Mouse (Mus musculus) liver, embryonic 14.5 days (tissue): ENCODE data around the gene Rhov. TPM values are rescaled to one million over a fixed set of nuclear protein-coding genes. Genes with fewer than 3 reads are reported as not detected.

Experiments used
- ATAC-seq: fragments of 200-750 bp; cut with Nextera tagmentation; 2 replicates; pipeline ENCODE4 v1.8.0; 2017; ENCODE audit warnings: moderate number of reproducible peaks, mild to moderate bottlenecking, moderate library complexity; ENCODE audit not compliant: insufficient read depth
- DNase-seq, 3 experiments: peaks; one replicate each; pipeline ENCODE4 v3.0.0-alpha.2; 2012 to 2013; ENCODE audit warnings: low read depth in 3 of 3, low spot score in 3 of 3
- H3K27ac ChIP-seq: fragments of 300-500 bp; sonication (generic); 2 replicates; pipeline ENCODE4 v1.5.1; 2014; ENCODE audit warnings: moderate library complexity, mild to moderate bottlenecking, control low read depth, inconsistent platforms
- H3K27me3 ChIP-seq: fragments of 300-500 bp; sonication (generic); 2 replicates; pipeline ENCODE4 v1.6.1; 2014; ENCODE audit warnings: mild to moderate bottlenecking, low read length, moderate library complexity; ENCODE audit not compliant: control insufficient read depth, insufficient read depth
- H3K36me3 ChIP-seq: fragments of 300-500 bp; sonication (generic); replicated peaks from 2 replicates; pipeline ENCODE4 v1.6.1; 2014; ENCODE audit warnings: low read depth; ENCODE audit not compliant: control insufficient read depth, insufficient read depth
- H3K4me1 ChIP-seq, 2 experiments: fragments of 200-500 bp in 1 of 2; fragments of 300-500 bp in 1 of 2; sonication (generic) in 1 of 2; replicated peaks; 2 replicates each; pipeline ENCODE4 v1.6.1; 2012 to 2014; ENCODE audit warnings: antibody characterized with exemption in 1 of 2, inconsistent platforms in 1 of 2, low read length in 1 of 2; ENCODE audit not compliant: control insufficient read depth in 2 of 2, insufficient read depth in 2 of 2
- H3K4me2 ChIP-seq: fragments of 300-500 bp; sonication (generic); 2 replicates; pipeline ENCODE4 v1.6.1; 2014; ENCODE audit warnings: low read depth, mild to moderate bottlenecking, control low read depth, moderate library complexity
- H3K4me3 ChIP-seq, 2 experiments: fragments of 200-500 bp in 1 of 2; fragments of 300-500 bp in 1 of 2; sonication (generic) in 1 of 2; 2 replicates each; pipeline ENCODE4 v1.5.1; 2012 to 2014; ENCODE audit warnings: low read depth in 2 of 2, low read length in 2 of 2, mild to moderate bottlenecking in 2 of 2, control low read depth in 1 of 2, inconsistent platforms in 1 of 2, moderate library complexity in 1 of 2; ENCODE audit not compliant: insufficient read depth in 1 of 2
- H3K9ac ChIP-seq: fragments of 300-500 bp; sonication (generic); replicated peaks from 2 replicates; pipeline ENCODE4 v1.6.1; 2014; ENCODE audit warnings: mild to moderate bottlenecking, control low read depth, moderate library complexity
- H3K9me3 ChIP-seq: fragments of 300-500 bp; sonication (generic); 2 replicates; pipeline ENCODE4 v1.6.1; 2016; ENCODE audit warnings: low read length, mixed read lengths; ENCODE audit not compliant: control insufficient read depth
- CTCF ChIP-seq: IDR thresholded peaks from 2 replicates; pipeline ENCODE4 v1.5.1; 2016; ENCODE audit warnings: antibody characterized with exemption, low read depth, control low read depth
- EP300 ChIP-seq: IDR thresholded peaks from 2 replicates; pipeline ENCODE4 v1.6.1; 2016; ENCODE audit warnings: antibody characterized with exemption, low read depth
- WGBS: fragments of 180-500 bp; shearing (Covaris S2); extraction: QIAGEN DNeasy Blood & Tissue Kit; methylation state at CpG from one replicate; pipeline ENCODE4 v1.1.7; 2014; ENCODE audit not compliant: insufficient replicate concordance; 5-methylcytosine and 5-hydroxymethylcytosine counted together
- polyA plus RNA-seq, 2 experiments: library from polyadenylated mRNA; depleted of rRNA in 1 of 2; stranded (reverse) in 1 of 2; unstranded in 1 of 2; fragments of >200 nt; fragmentation: Nextera tagmentation in 1 of 2; extraction: Ambion mirVana in 1 of 2; gene quantifications; 2 replicates each; pipeline versions ENCODE4 v1.2.1 to v1.2.3; 2012 to 2014

Gene Rhov
- polyA plus RNA-seq, 2 experiments = 0.02 TPM; not detected in 1

GRCm38 (mm10) chr2:119242548-119242947 is 28.5 kb downstream of the Rhov start:
- no peak overlapping the region for H3K4me3 ChIP-seq
- no peak for DNase-seq
- no peak overlapping the region for H3K9ac ChIP-seq
- no peak for ATAC-seq
- no peaks in the 10 kb centered on the region for H3K36me3 ChIP-seq
- no peak overlapping the region for H3K4me2 ChIP-seq
- H3K4me1 ChIP-seq = no peaks in the 10 kb centered on the region
- WGBS = 60% methylated on average over 9 of the region's 9 CpGs
- TF ChIP-seq CTCF = no peak
- no peak for TF ChIP-seq EP300
- H3K27ac ChIP-seq = no peak overlapping the region
- H3K9me3 ChIP-seq = no peaks in the 10 kb centered on the region
- peaks cover 18% of the 10 kb centered on the region for H3K27me3 ChIP-seq

GRCm38 (mm10) chr2:119240819-119241186 is 30.3 kb downstream of the Rhov start:
- H3K4me2 ChIP-seq = no peak overlapping the region

GRCm38 (mm10) chr2:119240075-119240818 is 30.8 kb downstream of the Rhov start:
- Histone ChIP-seq H3K4me3 (no peak overlapping the region), H3K27me3 (peaks cover 41% of the 10 kb centered on the region), H3K9me3 (no peaks in the 10 kb centered on the region), H3K9ac (no peak overlapping the region), H3K4me2 (no peak overlapping the region), H3K27ac (no peak overlapping the region), H3K36me3 (no peaks in the 10 kb centered on the region), H3K4me1 (no peaks in the 10 kb centered on the region)
- no peak for TF ChIP-seq CTCF
- no peak for TF ChIP-seq EP300
- no peak for ATAC-seq
- WGBS = 42% methylated on average over 4 of the region's 4 CpGs
- DNase-seq = no peak

More at GRCm38 (mm10) chr2:119240819-119241186, 30.3 kb downstream of the Rhov start:
- Histone ChIP-seq H3K36me3 (no peaks in the 10 kb centered on the region), H3K4me3 (no peak overlapping the region), H3K27ac (no peak overlapping the region), H3K9ac (no peak overlapping the region), H3K9me3 (no peaks in the 10 kb centered on the region), H3K27me3 (peaks cover 35% of the 10 kb centered on the region), H3K4me1 (no peaks in the 10 kb centered on the region)
- ATAC-seq (no peak), DNase-seq (no peak)
- WGBS = 61% methylated on average over 4 of the region's 4 CpGs
- no peak for TF ChIP-seq CTCF
- TF ChIP-seq EP300 = no peak

GRCm38 (mm10) chr2:119238671-119239070 is 32.4 kb downstream of the Rhov start:
- no peak overlapping the region for H3K9ac ChIP-seq
- peaks cover 42% of the 10 kb centered on the region for H3K27me3 ChIP-seq
- H3K27ac ChIP-seq = no peak overlapping the region
- WGBS = 58% methylated on average over 2 of the region's 2 CpGs
- no peaks in the 10 kb centered on the region for H3K9me3 ChIP-seq
- no peaks in the 10 kb centered on the region for H3K4me1 ChIP-seq
- ATAC-seq (no peak), DNase-seq (no peak)
- H3K36me3 ChIP-seq = no peaks in the 10 kb centered on the region
- H3K4me2 ChIP-seq = no peak overlapping the region
- TF ChIP-seq CTCF (no peak), EP300 (no peak)
- H3K4me3 ChIP-seq = no peak overlapping the region

GRCm38 (mm10) chr2:119237871-119238220 is 33.2 kb downstream of the Rhov start:
- TF ChIP-seq EP300 (no peak), CTCF (no peak)
- ATAC-seq = no peak
- Histone ChIP-seq H3K9me3 (no peaks in the 10 kb centered on the region), H3K36me3 (no peaks in the 10 kb centered on the region), H3K27me3 (peaks cover 42% of the 10 kb centered on the region), H3K4me1 (no peaks in the 10 kb centered on the region), H3K9ac (no peak overlapping the region), H3K27ac (no peak overlapping the region), H3K4me2 (peak overlapping the region; percentile 55), H3K4me3 (peak overlapping the region; percentile 2 to 41; a peak in 2 of 4 replicates)
- DNase-seq = no peak
- 6% methylated on average over 31 of the region's 31 CpGs for WGBS
